Mouse (Mus musculus): ENCODE measurements around the gene Arf5. TPM values are rescaled to one million over a fixed set of nuclear protein-coding genes. Genes with fewer than 3 reads are reported as not detected.

Gene Arf5
- polyA plus RNA-seq (2012; rRNA removed) = 995 and 1,019 TPM in 2 replicates

DNA sequence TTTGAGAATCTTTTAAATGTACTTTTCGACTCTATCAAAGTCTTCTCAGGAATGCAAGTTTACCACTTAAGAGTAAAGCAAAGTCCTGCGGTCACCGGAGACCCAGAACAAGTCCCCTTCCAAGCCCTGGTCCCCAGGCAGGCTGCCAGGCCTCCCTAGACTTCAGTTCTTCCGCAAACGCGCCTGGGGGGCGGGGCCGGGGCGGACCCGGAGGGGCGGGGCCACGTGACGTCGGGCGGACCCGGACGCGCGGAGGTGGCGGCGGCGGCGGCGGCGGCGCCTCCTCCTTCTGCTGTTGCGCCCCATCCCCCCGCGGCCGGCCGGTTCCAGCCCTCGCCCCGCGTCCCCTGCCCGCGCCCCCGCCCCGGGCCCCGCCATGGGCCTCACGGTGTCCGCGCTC lies at the start of gene Arf5:
TSS of gene Arf5 (plus strand) at position 248 of the 400 bp plus-strand sequence.

DNA sequence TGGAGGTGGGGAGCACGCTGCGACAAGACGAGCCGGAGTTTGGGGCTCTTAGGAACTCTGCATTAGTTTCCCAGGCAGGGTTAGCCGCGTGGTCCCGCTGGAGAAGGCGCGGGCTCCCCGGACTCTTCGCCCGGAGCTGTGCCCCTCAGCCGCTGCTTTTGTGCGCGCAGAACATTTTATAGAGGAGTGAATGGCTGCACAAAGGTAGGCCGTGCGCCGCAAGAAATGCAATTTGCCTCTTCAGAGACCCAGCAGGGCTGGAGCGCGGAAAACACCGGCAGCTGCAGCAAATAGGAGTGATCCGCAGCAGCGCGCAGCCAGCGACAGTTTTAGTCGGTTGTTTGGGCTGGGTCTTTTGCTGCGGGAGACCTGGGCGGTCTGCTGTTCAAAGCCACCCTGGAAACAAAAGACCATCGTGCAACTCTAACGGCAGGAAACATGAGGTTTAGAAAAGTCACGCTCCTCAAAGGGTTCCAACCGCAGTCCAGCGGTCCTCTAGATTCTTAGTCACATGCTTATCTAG lies 25.6 kb upstream of the Arf5 start, which contains the start of gene Zfp800:
TSS of gene Zfp800 (minus strand) at position 325 of the 523 bp plus-strand sequence.

GRCm38 (mm10) chr6:28427096-28427839 lies 3.9 kb downstream of the Arf5 start, which contains the start of gene Fscn3:
Gene Fscn3 (plus strand): TSS chr6:28427789.

GRCm38 (mm10) chr6:28428290-28428689 lies 4.9 kb downstream of the Arf5 start, which contains the start of gene Gcc1:
Gene Gcc1 (minus strand): TSS chr6:28428390.

GRCm38 (mm10) chr6:28449253-28449652 lies 25.9 kb downstream of the Arf5 start, which contains the start of gene Pax4:
Gene Pax4 (minus strand): TSS chr6:28449353.

GRCm38 (mm10) chr6:28474839-28475238 lies 51.5 kb downstream of the Arf5 start, which contains the start of gene Snd1:
Gene Snd1 (plus strand): TSS chr6:28475139.

Other genes with a start within 250 kb of the Arf5 start
- 5.2 and 8.8 TPM in 2 replicates for gene Zfp800, start 25.6 kb upstream of the Arf5 start, polyA plus RNA-seq (2012; rRNA removed)
- 0.07 and 0.18 TPM in 2 replicates for gene Fscn3, start 4.2 kb downstream of the Arf5 start, polyA plus RNA-seq (2012; rRNA removed)
- gene Gcc1, start 4.8 kb downstream of the Arf5 start, polyA plus RNA-seq (2012; rRNA removed) = 8.9 and 10.1 TPM in 2 replicates
- not detected in 2 replicates for gene Pax4, start 25.8 kb downstream of the Arf5 start, polyA plus RNA-seq (2012; rRNA removed)
- 172 and 179 TPM in 2 replicates for gene Snd1, start 51.6 kb downstream of the Arf5 start, polyA plus RNA-seq (2012; rRNA removed)